Mouse (Mus musculus) cerebellum, postnatal 14 days (tissue): ENCODE measurements around the gene Trim9.

Experiments used
- DNase-seq, 2 experiments: peaks; one replicate each; pipeline ENCODE4 v3.0.0; 2021; ENCODE audit warnings: mixed read lengths in 2 of 2

The Trim9 gene

GRCm38 (mm10) chr12:70347202-70347841 is at the start of gene Trim9:
Gene Trim9, minus strand, starts transcription at chr12:70347614.
- DNase-seq = peak; percentile 98 to 99

GRCm38 (mm10) chr12:70395061-70395460 is 47.6 kb upstream of the Trim9 start:
- no peak for DNase-seq

GRCm38 (mm10) chr12:70391236-70391635 is 43.8 kb upstream of the Trim9 start:
- DNase-seq = peak; percentile 76 to 80

DNA sequence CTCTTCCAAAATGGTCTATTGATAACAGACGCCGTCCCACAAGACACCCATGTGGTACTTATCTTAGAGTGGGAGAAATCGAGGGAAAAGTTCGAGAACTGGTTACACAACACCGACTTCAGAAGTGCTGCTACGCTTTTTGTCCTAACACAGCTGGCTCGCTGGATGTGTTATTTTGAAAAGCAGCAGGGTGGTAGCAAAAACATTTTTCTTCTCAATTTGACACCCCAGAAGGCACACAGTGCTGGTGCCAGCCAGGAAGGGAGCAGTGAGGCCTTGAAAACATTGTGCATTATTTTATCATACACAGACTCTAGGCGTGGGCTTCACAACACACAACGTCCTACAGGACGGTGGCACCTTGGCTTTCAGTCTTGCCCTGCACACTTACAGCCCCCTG is 27.6 kb upstream of the Trim9 start:
- DNase-seq = no peak

GRCm38 (mm10) chr12:70372874-70373273 is 25.5 kb upstream of the Trim9 start:
- DNase-seq = no peak

- no peak for DNase-seq
Observed at GRCm38 (mm10) chr12:70369348-70369747, 21.9 kb upstream of the Trim9 start.

DNA sequence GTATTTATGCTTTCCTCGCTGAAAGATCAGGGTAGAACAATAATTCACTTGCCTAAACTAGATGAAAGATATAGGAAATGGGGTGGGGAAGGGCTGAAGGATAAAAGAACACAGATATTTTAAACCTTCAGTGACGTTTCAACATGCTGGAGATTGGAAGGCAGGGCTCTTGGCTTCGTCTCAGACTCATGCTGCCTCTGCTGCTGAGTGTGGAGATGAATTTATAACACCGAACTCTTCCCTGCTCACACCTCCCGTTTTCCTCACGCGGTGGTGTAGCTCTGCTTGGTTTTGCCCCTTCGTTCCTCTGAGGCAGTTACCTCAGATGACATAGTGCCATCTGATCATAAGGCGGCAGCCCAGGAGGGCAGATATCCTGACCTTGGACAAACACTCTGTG is 21.4 kb upstream of the Trim9 start:
- peak; percentile 37 to 41 for DNase-seq

GRCm38 (mm10) chr12:70367326-70368248 is 20.2 kb upstream of the Trim9 start:
- peak; percentile 71 to 72 for DNase-seq

GRCm38 (mm10) chr12:70363016-70363415 is 15.6 kb upstream of the Trim9 start:
- no peak for DNase-seq

DNA sequence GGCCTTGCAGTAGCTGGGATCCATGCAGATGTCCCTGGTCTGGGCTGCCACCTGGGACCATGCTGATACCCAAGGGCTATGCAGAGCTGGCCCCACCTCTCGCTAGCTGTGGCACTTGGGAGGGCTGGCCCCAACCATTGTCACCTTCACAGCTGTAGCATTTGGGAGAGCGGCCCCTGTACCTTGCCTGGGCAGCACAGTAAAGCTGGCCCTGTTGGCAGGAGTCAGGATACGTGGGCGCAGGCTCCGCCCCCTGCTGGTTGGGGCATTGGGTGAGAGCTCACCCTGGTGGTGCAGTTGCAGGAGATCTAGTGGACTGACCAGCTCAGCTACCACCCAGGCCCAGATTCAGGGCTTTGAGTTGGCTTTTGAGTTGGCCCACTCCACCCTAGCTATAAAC is 12.9 kb upstream of the Trim9 start:
- DNase-seq = peak in 1 of 2 experiments; percentile 19

- no peak for DNase-seq
Observed at GRCm38 (mm10) chr12:70359443-70359842, 12.0 kb upstream of the Trim9 start.

GRCm38 (mm10) chr12:70354926-70355325 is 7.5 kb upstream of the Trim9 start:
- no peak for DNase-seq

GRCm38 (mm10) chr12:70350490-70350889 is 3.1 kb upstream of the Trim9 start:
- no peak for DNase-seq

GRCm38 (mm10) chr12:70349788-70350187 is 2.4 kb upstream of the Trim9 start:
- DNase-seq = no peak

GRCm38 (mm10) chr12:70348026-70348425 is 612 bp upstream of the Trim9 start:
- no peak for DNase-seq

GRCm38 (mm10) chr12:70346139-70347026 is 1.0 kb downstream of the Trim9 start:
- peak; percentile 83 to 84 for DNase-seq

DNA sequence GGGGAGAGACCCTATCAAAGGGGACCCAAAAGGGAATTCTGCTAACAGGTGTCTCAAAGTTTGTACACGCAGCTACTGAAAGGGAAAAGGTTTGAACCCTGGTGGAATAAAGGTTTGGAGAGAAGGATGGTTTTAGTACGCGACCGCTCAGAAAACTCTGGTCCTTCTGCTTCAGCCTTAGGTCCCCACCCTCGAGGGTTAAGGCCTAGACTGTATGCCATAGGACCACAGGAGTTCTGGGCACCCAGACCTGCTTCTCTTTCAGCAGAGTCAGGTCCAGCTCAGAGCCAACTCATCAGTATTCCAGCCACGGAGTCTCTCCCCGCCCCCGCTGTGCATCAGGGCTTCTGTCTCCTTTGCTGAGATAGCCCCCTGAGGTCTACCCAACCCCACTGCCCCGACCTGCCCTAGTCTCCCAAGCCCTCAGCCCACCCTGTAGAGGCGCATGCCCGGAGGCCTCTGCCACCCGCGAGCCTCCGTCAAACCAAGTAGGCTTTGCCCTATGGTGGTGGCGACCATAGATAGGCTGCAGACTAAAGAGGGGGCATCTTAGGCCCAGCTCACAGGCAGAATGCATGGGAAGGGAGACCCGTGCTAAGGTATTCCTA is 1.8 kb downstream of the Trim9 start:
- peak; percentile 59 to 64 for DNase-seq

- DNase-seq = peak; percentile 37 to 50
Observed at GRCm38 (mm10) chr12:70335176-70335575, 12.2 kb downstream of the Trim9 start.

GRCm38 (mm10) chr12:70333253-70333805 is 14.1 kb downstream of the Trim9 start:
- DNase-seq = no peak

DNA sequence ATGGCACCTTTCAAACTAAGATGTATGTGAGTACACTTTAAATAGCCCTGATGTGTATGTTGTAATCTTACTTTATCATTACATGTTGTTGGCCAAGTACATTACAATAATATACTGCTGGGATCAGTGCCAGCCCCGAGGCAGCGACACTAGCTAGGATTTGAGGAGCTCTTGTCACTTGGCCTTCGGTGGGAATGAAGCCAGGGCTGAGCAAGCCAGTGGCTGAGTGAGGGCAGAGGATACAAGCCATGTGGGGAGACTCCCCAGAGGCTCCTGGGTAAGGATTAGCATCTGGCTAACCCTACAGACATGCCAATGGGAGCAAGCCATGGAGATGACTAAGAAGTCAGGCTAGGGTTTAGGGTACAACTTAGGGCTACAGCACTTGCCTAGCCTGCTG is 18.4 kb downstream of the Trim9 start:
- DNase-seq = no peak

DNA sequence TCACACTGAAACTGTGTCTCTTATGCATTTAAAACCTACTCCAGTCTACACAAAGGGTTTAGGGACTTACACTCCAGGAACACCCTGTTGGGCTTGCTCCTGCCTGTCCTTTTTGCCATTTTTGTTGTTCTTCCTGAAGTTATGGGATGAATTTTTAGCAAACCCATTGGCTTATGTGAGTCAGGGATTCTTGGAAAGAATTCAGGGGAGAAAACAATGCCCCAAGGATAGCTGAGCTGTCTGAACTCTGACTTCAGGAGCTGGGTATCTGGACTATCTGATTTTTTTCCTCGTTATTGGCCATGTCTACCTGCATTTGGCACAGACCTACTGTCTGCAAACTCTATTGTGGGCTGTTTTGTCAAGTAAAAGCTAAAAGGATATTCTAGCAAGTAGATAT is 20.5 kb downstream of the Trim9 start:
- no peak for DNase-seq

DNA sequence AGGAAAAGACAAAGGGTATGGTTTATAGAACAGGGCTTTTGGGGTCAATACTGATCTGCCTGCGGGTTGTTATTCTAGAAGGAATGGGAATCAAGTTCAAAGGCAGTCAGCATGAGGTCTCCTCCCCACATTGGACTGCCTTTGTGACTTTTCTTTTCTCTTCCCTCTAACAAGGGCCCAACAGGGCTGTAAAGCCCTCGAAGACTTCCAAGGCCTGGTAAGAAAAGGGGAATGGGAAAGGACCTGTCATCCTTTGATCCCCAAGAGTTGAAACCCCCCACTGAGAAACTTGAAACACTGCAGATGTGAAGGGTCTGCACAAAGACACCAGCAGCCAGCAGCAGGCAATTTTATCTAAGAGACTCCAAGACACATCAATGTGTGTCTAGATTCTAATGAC is 21.0 kb downstream of the Trim9 start:
- no peak for DNase-seq
